In genomic region chr5:110109991-110110441, GRCm38 (mm10) we compare ENCODE assay signal across 8 mouse cellular contexts. TPM values are rescaled to one million over a fixed set of nuclear protein-coding genes. Genes with fewer than 3 reads are reported as not detected.
A peak's percentile ranks its signal among the peaks of the same experiment; 100 is the strongest.
DNase-seq lines count a peak whose midpoint lies in the region; ATAC-seq and TF ChIP-seq lines count a peak whose summit lies in the region.

Zfp605 (plus strand) TSS chr5:110110092.

- H3K4me1 ChIP-seq in hindbrain, embryonic 10.5 days (replicated peaks): peaks cover 24% of the 10 kb centered on the region
- peaks cover 14% of the 10 kb centered on the region for H3K4me1 ChIP-seq in lung, embryonic 15.5 days
- peaks cover 13% of the 10 kb centered on the region for H3K4me1 ChIP-seq in thymus, adult 2 months (replicated peaks; ENCODE audit: control insufficient read depth, insufficient read depth, low read length)

- TF ChIP-seq POLR2A in thymus, adult 2 months (IDR thresholded peaks at IDR 0.05; ENCODE audit: control insufficient read depth, extremely low read depth, insufficient read depth, low read length, poor library complexity): no peak

- no peaks in the 10 kb centered on the region; the same call in 1 of the 2 replicates for H3K9me3 ChIP-seq in hindbrain, embryonic 10.5 days
- no peaks in the 10 kb centered on the region for H3K9me3 ChIP-seq in lung, embryonic 15.5 days

- H3K27me3 ChIP-seq in hindbrain, embryonic 10.5 days (ENCODE audit: insufficient read depth, poor library complexity, severe bottlenecking): no peaks in the 10 kb centered on the region
- H3K27me3 ChIP-seq in lung, embryonic 15.5 days: no peaks in the 10 kb centered on the region
- no peaks in the 10 kb centered on the region for H3K27me3 ChIP-seq in thymus, adult 2 months (ENCODE audit: control insufficient read depth, insufficient read depth, low read length)

- H3K9ac ChIP-seq in lung, embryonic 15.5 days: peak within 1 kb of the TSS; percentile 47

- H3K4me2 ChIP-seq in lung, embryonic 15.5 days: peak within 1 kb of the TSS; percentile 77

- peak; percentile 92 for DNase-seq in MN1 (ENCODE audit: low spot score)
- peak; percentile 95 for DNase-seq in cerebellum, adult 8-10 months
- DNase-seq in hindbrain, embryonic 10.5 days (ENCODE audit: low spot score): peak; percentile 89
- peak; percentile 92 for DNase-seq in layer of hippocampus, adult 9-10 months (ENCODE audit: low spot score)
- peak; percentile 79 for DNase-seq in ovary, adult 18-20 months (ENCODE audit: low spot score)
- DNase-seq in thymus, adult 2 months: peak; percentile 83

- peak within 1 kb of the TSS; percentile 68 for H3K4me3 ChIP-seq in hindbrain, embryonic 10.5 days
- H3K4me3 ChIP-seq in lung, embryonic 15.5 days: peak within 1 kb of the TSS; percentile 64
- H3K4me3 ChIP-seq in thymus, adult 2 months (ENCODE audit: control insufficient read depth, insufficient read depth, low read length): peak within 1 kb of the TSS; percentile 75

- peak within 1 kb of the TSS; percentile 91 for H3K27ac ChIP-seq in hindbrain, embryonic 10.5 days
- peak within 1 kb of the TSS; percentile 90 for H3K27ac ChIP-seq in lung, embryonic 15.5 days
- H3K27ac ChIP-seq in thymus, adult 2 months (ENCODE audit: control insufficient read depth, insufficient read depth, low read length): peak within 1 kb of the TSS; percentile 57

- peak; percentile 58 for ATAC-seq in frontal cortex, adult (ENCODE audit: low TSS enrichment)
- peak; percentile 31 for ATAC-seq in lung, embryonic 15.5 days (ENCODE audit: borderline replicate concordance, extremely low read depth, low FRiP score, low TSS enrichment)

- H3K36me3 ChIP-seq in hindbrain, embryonic 10.5 days: peaks cover 56% of the 10 kb centered on the region
- H3K36me3 ChIP-seq in lung, embryonic 15.5 days: peaks cover 19% of the 10 kb centered on the region
- peaks cover 5% of the 10 kb centered on the region; the same call in 1 of the 2 replicates for H3K36me3 ChIP-seq in thymus, adult 2 months (ENCODE audit: control insufficient read depth, insufficient read depth, low read length)

- no peak for TF ChIP-seq CTCF in thymus, adult 2 months (IDR thresholded peaks at IDR 0.05; ENCODE audit: borderline replicate concordance, control insufficient read depth, extremely low read depth, insufficient read depth, low read length, poor library complexity)

- WGBS in hindbrain, embryonic 10.5 days: under 1% methylated on average over 12 of the region's 12 CpGs
- WGBS in lung, embryonic 15.5 days: 0% methylated on average over 12 of the region's 12 CpGs
- WGBS in thymus, adult 2 months: 3% methylated on average over 12 of the region's 12 CpGs

RNA-seq across cellular contexts. Expression of gene Zfp605, which starts in this region (rescaled TPM):
- 5.8 and 6.1 TPM in 2 replicates for polyA plus RNA-seq in hindbrain, embryonic 10.5 days (2016; fragmentation: Nextera tagmentation; extraction: Ambion mirVana)
- polyA plus RNA-seq in lung, embryonic 15.5 days (2015; fragmentation: Nextera tagmentation; extraction: Ambion mirVana): 4.3 and 5.8 TPM in 2 replicates
- 0.73 and 0.80 TPM in 2 replicates for polyA plus RNA-seq in thymus, adult 2 months (2012; rRNA removed)

Comparison
In these comparisons a context has a peak if more than half of its experiments do, and no peak if none do; other contexts are left out.
1. Peak in every context shown above with its lines: DNase-seq, ATAC-seq, H3K4me3 ChIP-seq and H3K27ac ChIP-seq.
2. Peak in DNase-seq, H3K4me3 ChIP-seq and H3K27ac ChIP-seq in thymus, adult 2 months; RNA of the gene not detected or under 1 TPM.